In genomic region chr7:19704475-19704874, GRCm38 (mm10) we compare ENCODE assay signal across 39 mouse cellular contexts. TPM values are rescaled to one million over a fixed set of nuclear protein-coding genes. Genes with fewer than 3 reads are reported as not detected.
"Had no signal": no experiment of that assay in that cellular context is flagged by ENCODE, and none has a peak within 500 bp of the region (broad histone marks: within the 10 kb centered on the region; RNA-seq: fewer than 3 reads in every experiment).

No protein-coding gene starts in this region.

- DNase-seq: cerebellum, adult 9-10 months; cerebellum, adult 9-11 months; cerebellum, postnatal 10 days; cerebellum, postnatal 14 days; cerebellum, postnatal 25 days; cerebellum, postnatal 36 days; embryo, embryonic 11 days; forebrain, postnatal 0 days; gastrocnemius, adult 2 months; gastrocnemius, postnatal 10 days; gastrocnemius, postnatal 14 days; gastrocnemius, postnatal 25 days; gastrocnemius, postnatal 36 days; heart, adult 11 months; heart, adult 18-20 months; heart, adult 2 months had no signal

- H3K27me3 ChIP-seq: embryonic facial prominence, embryonic 12.5 days; embryonic facial prominence, embryonic 13.5 days; embryonic facial prominence, embryonic 15.5 days; forebrain, embryonic 12.5 days; forebrain, embryonic 13.5 days; forebrain, embryonic 15.5 days had no signal

- H3K9me3 ChIP-seq: embryonic facial prominence, embryonic 10.5 days; embryonic facial prominence, embryonic 12.5 days; embryonic facial prominence, embryonic 13.5 days; embryonic facial prominence, embryonic 15.5 days; forebrain, embryonic 10.5 days; forebrain, embryonic 12.5 days; forebrain, embryonic 13.5 days; forebrain, embryonic 15.5 days had no signal

- H3K27ac ChIP-seq: embryonic facial prominence, embryonic 10.5 days; embryonic facial prominence, embryonic 12.5 days; embryonic facial prominence, embryonic 13.5 days; embryonic facial prominence, embryonic 15.5 days; forebrain, embryonic 10.5 days; forebrain, embryonic 12.5 days; forebrain, embryonic 13.5 days; forebrain, embryonic 15.5 days; gastrocnemius, adult 2 months; heart, adult 2 months had no signal

- H3K9ac ChIP-seq: embryonic facial prominence, embryonic 12.5 days; embryonic facial prominence, embryonic 13.5 days; embryonic facial prominence, embryonic 15.5 days; forebrain, embryonic 12.5 days; forebrain, embryonic 13.5 days; forebrain, embryonic 15.5 days; forebrain, postnatal 0 days had no signal

- H3K4me3 ChIP-seq: embryonic facial prominence, embryonic 10.5 days; embryonic facial prominence, embryonic 12.5 days; embryonic facial prominence, embryonic 13.5 days; embryonic facial prominence, embryonic 15.5 days; erythroblast, embryonic 14.5 days; forebrain, embryonic 10.5 days; forebrain, embryonic 12.5 days; forebrain, embryonic 13.5 days; forebrain, embryonic 15.5 days; gastrocnemius, adult 2 months; heart, adult 2 months had no signal

RNA-seq across cellular contexts. Expression of gene Apoc4, which starts 23.2 kb away (rescaled TPM):
- total RNA-seq: common myeloid progenitor, adult 5-6 weeks; forebrain, postnatal 0 days; gastrocnemius, adult 2 months; gastrocnemius, adult 8-10 months; gastrocnemius, postnatal 14 days; gastrocnemius, postnatal 25 days; granulocyte monocyte progenitor cell, adult 5-6 weeks; heart, adult 18-20 months; heart, adult 2 months; heart, adult 8-10 months had no signal
- polyA plus RNA-seq: cortical plate, adult 2 months; embryonic facial prominence, embryonic 10.5 days; embryonic facial prominence, embryonic 11.5 days; embryonic facial prominence, embryonic 12.5 days; embryonic facial prominence, embryonic 13.5 days; embryonic facial prominence, embryonic 14.5 days; forebrain, embryonic 10.5 days; forebrain, embryonic 11.5 days; forebrain, embryonic 12.5 days; forebrain, embryonic 14.5 days; forebrain, embryonic 15.5 days; forebrain, embryonic 16.5 days; forebrain, postnatal 0 days; frontal cortex, adult 2 months; heart, adult 2 months had no signal

RNA-seq across cellular contexts. Expression of gene Gm44805, which starts 23.3 kb away (rescaled TPM):
- total RNA-seq: common myeloid progenitor, adult 5-6 weeks; forebrain, postnatal 0 days; gastrocnemius, adult 18-20 months; gastrocnemius, adult 2 months; gastrocnemius, adult 8-10 months; gastrocnemius, postnatal 10 days; gastrocnemius, postnatal 14 days; gastrocnemius, postnatal 25 days; gastrocnemius, postnatal 36 days; gastrocnemius, postnatal 4 days; granulocyte monocyte progenitor cell, adult 5-6 weeks; heart, adult 18-20 months; heart, adult 2 months; heart, adult 8-10 months had no signal
- polyA plus RNA-seq: cortical plate, adult 2 months; embryonic facial prominence, embryonic 10.5 days; embryonic facial prominence, embryonic 11.5 days; embryonic facial prominence, embryonic 12.5 days; embryonic facial prominence, embryonic 13.5 days; embryonic facial prominence, embryonic 14.5 days; embryonic facial prominence, embryonic 15.5 days; erythroblast, embryonic 14.5 days; forebrain, embryonic 10.5 days; forebrain, embryonic 11.5 days; forebrain, embryonic 12.5 days; forebrain, embryonic 13.5 days; forebrain, embryonic 14.5 days; forebrain, embryonic 15.5 days; forebrain, embryonic 16.5 days; forebrain, postnatal 0 days; frontal cortex, adult 2 months; gonadal fat pad, adult 2 months; heart, adult 2 months had no signal
